Mouse (Mus musculus) heart, embryonic 14.5 days (tissue): ENCODE data around the gene Cdpf1. TPM values are rescaled to one million over a fixed set of nuclear protein-coding genes. Genes with fewer than 3 reads are reported as not detected.

Source experiments
- ATAC-seq: fragments of 200-750 bp; cut with Nextera tagmentation; 2 replicates; pipeline ENCODE4 v1.8.0; 2017; ENCODE audit warnings: low read depth, moderate TSS enrichment; ENCODE audit not compliant: insufficient number of reproducible peaks, insufficient read depth, low FRiP score
- H3K27ac ChIP-seq, 2 experiments: fragments of 200-500 bp in 1 of 2; fragments of 300-500 bp in 1 of 2; sonication (generic) in 1 of 2; replicated peaks in 1 of 2; 2 replicates each; pipeline ENCODE4 v1.5.1; 2012 to 2014; ENCODE audit warnings: low read depth in 2 of 2, low read length in 2 of 2, control low read depth in 1 of 2, mild to moderate bottlenecking in 1 of 2, mixed read lengths in 1 of 2; ENCODE audit not compliant: control insufficient read depth in 1 of 2, insufficient read depth in 1 of 2
- H3K27me3 ChIP-seq: fragments of 300-500 bp; sonication (generic); 2 replicates; pipeline ENCODE4 v1.6.1; 2014; ENCODE audit warnings: mild to moderate bottlenecking, low read length, control low read depth; ENCODE audit not compliant: control insufficient read depth, insufficient read depth
- H3K36me3 ChIP-seq: fragments of 300-500 bp; sonication (generic); 2 replicates; pipeline ENCODE4 v1.6.1; 2014; ENCODE audit warnings: mild to moderate bottlenecking, control low read depth, low read length, mixed read lengths; ENCODE audit not compliant: control insufficient read depth, insufficient read depth
- H3K4me1 ChIP-seq, 2 experiments: fragments of 200-500 bp in 1 of 2; fragments of 300-500 bp in 1 of 2; sonication (generic) in 1 of 2; 2 replicates each; pipeline ENCODE4 v1.6.1; 2012 to 2014; ENCODE audit warnings: low read length in 2 of 2, control low read depth in 1 of 2, mixed read lengths in 1 of 2; ENCODE audit not compliant: control insufficient read depth in 2 of 2, insufficient read depth in 2 of 2
- H3K4me2 ChIP-seq: fragments of 300-500 bp; sonication (generic); 2 replicates; pipeline ENCODE4 v1.6.1; 2014; ENCODE audit warnings: mild to moderate bottlenecking, low read length
- H3K4me3 ChIP-seq, 2 experiments: fragments of 200-500 bp in 1 of 2; fragments of 300-500 bp in 1 of 2; sonication (generic) in 1 of 2; 2 replicates each; pipeline ENCODE4 v1.5.1; 2012 to 2014; ENCODE audit warnings: low read length in 2 of 2, mild to moderate bottlenecking in 2 of 2, control low read depth in 1 of 2, low read depth in 1 of 2, moderate library complexity in 1 of 2; ENCODE audit not compliant: control insufficient read depth in 1 of 2, insufficient read depth in 1 of 2
- H3K9ac ChIP-seq: fragments of 300-500 bp; sonication (generic); 2 replicates; pipeline ENCODE4 v1.6.1; 2014; ENCODE audit warnings: mild to moderate bottlenecking, low read length
- H3K9me3 ChIP-seq: fragments of 300-500 bp; sonication (generic); 2 replicates; pipeline ENCODE4 v1.6.1; 2016; ENCODE audit warnings: low read length, control low read depth; ENCODE audit not compliant: control insufficient read depth
- WGBS: fragments of 180-500 bp; shearing (Covaris S2); extraction: QIAGEN DNeasy Blood & Tissue Kit; methylation state at CpG from one replicate; pipeline ENCODE4 v1.1.7; 2014; 5-methylcytosine and 5-hydroxymethylcytosine counted together
- polyA plus RNA-seq: library from polyadenylated mRNA; unstranded; fragments of >200 nt; fragmentation: Nextera tagmentation; extraction: Ambion mirVana; gene quantifications from 2 replicates; pipeline ENCODE4 v1.2.1, GENCODE M21; 2014

Cdpf1 gene
- polyA plus RNA-seq, 1 experiment from 2014 or later, result 53.5 TPM

DNA sequence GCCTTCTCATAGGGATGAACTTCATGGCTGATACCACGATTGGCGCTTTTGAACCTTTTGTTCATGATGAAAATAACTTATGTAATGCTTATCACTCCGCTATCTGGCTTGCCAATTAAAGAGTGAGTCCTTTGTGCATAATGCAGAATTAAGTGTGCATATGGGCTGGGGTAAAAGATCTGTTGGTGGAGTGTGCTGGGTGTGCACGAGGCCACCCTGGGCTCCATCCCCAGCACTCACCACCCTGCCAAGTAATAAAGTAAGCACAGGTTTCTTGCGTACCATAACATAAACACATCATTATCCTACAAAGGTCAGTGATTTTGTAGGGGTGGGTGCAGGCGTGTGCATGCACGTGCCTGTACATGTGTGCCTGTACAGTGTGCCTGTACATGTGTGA lies 36.5 kb downstream of the Cdpf1 start:
- Histone ChIP-seq H3K4me2 (no peak overlapping the region), H3K4me3 (no peak overlapping the region), H3K27me3 (no peaks in the 10 kb centered on the region; the same call in 1 of the 2 replicates), H3K27ac (no peak overlapping the region), H3K36me3 (no peaks in the 10 kb centered on the region), H3K4me1 (0 out of 4 replicates have a peak, but pooled peaks cover 0 to 4% of the 10 kb centered on the region in 2 experiments), H3K9ac (no peak overlapping the region), H3K9me3 (no peaks in the 10 kb centered on the region)
- 81% methylated on average over 7 of the region's 7 CpGs for WGBS
- ATAC-seq, result no peak

DNA sequence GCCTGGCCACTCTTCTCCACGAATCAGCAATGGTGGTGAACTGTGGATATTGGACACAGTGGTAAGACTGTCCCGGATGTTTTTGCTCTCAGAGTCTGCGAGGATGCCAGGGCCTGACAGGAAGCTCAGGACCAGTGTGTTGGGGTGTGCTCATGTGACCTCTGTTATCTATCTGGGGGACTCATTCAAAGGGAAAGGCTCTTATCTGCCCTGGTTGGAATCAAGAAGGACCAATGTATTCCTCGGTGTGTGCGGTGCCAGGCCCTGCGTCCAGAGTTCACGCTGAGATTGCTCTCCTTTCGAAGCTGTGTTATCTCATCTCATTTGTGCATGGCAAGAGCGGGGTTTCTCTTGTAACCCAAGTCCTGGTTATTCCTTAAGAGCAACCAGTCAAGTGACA lies 37.1 kb downstream of the Cdpf1 start:
- 0 out of 4 replicates have a peak, but pooled peaks cover 0 to 4% of the 10 kb centered on the region in 2 experiments for H3K4me1 ChIP-seq
- no peak for ATAC-seq
- 66% methylated on average over 9 of the region's 9 CpGs for WGBS

DNA sequence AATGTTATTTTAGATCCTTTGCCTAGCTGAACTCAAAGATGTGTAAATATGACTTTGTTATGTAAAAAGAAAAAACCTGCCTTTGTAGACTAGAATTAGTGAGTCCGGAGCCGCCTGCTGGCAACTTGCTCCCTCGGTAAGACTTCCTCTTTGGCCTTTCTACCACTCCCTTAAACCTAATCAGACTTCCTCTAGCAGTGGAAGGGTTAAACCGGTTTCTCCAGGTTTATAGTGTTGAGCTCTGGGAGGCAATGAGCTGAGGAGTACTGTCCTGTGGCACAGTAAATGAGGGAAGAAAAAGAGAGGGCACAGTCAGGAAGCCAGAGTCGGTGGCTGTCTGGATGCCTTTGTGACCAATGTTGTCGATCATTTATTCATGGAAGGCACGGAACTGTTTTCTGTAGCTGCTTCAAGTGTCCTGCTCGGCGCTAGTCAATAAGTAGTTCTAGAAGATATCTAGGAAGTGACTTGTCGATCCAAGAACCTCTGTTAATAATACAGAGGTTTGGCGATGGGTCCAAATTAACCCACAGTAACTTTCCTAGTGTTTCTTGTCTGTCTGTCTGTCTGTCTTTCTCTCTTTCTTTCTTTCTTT lies 39.3 kb downstream of the Cdpf1 start:
- 77% methylated on average over 11 of the region's 11 CpGs for WGBS
- H3K27me3 ChIP-seq, result no peaks in the 10 kb centered on the region; the same call in 1 of the 2 replicates
- H3K9me3 ChIP-seq, result no peaks in the 10 kb centered on the region

More for the DNA sequence above, 37.1 kb downstream of the Cdpf1 start:
- H3K4me2 ChIP-seq, result no peak overlapping the region
- H3K9me3 ChIP-seq, result no peaks in the 10 kb centered on the region
- H3K4me3 ChIP-seq, result no peak overlapping the region
- no peaks in the 10 kb centered on the region for H3K36me3 ChIP-seq
- H3K9ac ChIP-seq, result no peak overlapping the region
- no peak overlapping the region for H3K27ac ChIP-seq
- H3K27me3 ChIP-seq, result no peaks in the 10 kb centered on the region; the same call in 1 of the 2 replicates

DNA sequence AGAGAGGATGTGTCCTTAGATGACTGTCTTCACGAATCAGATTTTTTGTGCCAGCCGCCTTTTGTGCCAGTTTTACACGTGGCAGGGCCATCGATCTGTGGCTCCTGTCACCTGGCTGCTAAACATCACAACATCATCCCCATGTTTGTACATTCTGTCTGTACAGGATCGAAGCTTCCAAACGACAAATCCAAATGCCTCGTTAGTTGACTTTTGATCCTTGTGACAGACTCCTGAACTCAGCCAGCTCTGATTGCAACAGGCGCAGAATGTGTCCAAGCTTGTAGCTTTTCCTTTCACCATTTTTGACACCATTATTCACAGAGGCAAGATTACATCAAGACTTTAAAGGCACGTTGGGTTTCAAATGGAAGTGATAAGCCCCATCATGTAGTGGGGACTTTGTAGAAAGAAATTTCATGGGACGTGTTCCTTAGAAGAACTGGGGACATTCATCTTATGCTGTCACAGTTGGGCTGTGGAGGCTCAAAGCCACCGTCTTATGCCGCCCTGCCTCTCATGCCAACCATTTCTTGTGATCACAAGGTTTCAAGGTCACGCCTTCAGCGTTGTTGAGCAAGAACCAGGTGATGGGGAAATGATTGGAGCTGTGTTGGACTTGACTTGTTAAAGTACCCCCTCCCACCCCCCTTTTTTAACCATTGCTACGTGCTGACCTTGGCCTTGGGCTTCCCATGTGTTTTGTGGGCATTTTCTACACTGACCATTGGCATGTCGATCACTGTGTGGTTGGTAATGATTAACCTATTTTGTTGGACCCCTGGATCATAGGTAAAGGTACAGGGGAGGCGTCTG lies 40.0 kb downstream of the Cdpf1 start:
- no peak overlapping the region for H3K27ac ChIP-seq
- H3K27me3 ChIP-seq, result no peaks in the 10 kb centered on the region; the same call in 1 of the 2 replicates
- H3K4me1 ChIP-seq, result 0 out of 4 replicates have a peak, but pooled peaks cover 0 to 4% of the 10 kb centered on the region in 2 experiments
- no peak overlapping the region for H3K4me3 ChIP-seq
- WGBS, result 78% methylated on average over 17 of the region's 17 CpGs
- no peaks in the 10 kb centered on the region for H3K9me3 ChIP-seq
- H3K4me2 ChIP-seq, result no peak overlapping the region
- ATAC-seq, result no peak
- no peak overlapping the region for H3K9ac ChIP-seq
- H3K36me3 ChIP-seq, result no peaks in the 10 kb centered on the region

More for the DNA sequence above, 39.3 kb downstream of the Cdpf1 start:
- H3K4me2 ChIP-seq, result no peak overlapping the region
- H3K4me1 ChIP-seq, result 0 out of 4 replicates have a peak, but pooled peaks cover 0 to 4% of the 10 kb centered on the region in 2 experiments
- ATAC-seq, result no peak
- no peak overlapping the region for H3K4me3 ChIP-seq
- H3K27ac ChIP-seq, result no peak overlapping the region
- H3K9ac ChIP-seq, result no peak overlapping the region
- no peaks in the 10 kb centered on the region for H3K36me3 ChIP-seq

DNA sequence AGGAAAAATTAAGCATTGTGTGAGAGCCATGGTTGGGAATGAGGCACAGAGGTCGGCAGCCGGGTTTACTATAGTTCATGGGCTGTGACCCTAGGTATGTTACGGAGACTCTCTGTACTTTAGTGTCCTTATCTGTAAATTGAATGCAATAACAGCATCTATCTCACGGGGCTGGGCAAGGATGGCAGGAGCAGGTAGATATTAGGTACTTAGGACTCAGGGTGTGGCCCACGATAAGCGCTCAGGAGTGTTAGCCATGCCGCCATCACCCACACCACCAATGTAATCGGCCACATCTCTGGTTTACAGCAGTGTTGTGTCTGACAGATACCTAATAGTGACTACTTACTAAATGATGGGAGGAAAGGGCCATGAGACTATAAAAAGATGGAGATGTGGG lies 42.5 kb downstream of the Cdpf1 start:
- no peak for ATAC-seq
- no peak overlapping the region for H3K9ac ChIP-seq
- H3K27ac ChIP-seq, result no peak overlapping the region
- H3K4me1 ChIP-seq, result no peaks in the 10 kb centered on the region
- H3K36me3 ChIP-seq, result no peaks in the 10 kb centered on the region
- 90% methylated on average over 8 of the region's 8 CpGs for WGBS
- H3K4me3 ChIP-seq, result no peak overlapping the region
- no peaks in the 10 kb centered on the region; the same call in 1 of the 2 replicates for H3K27me3 ChIP-seq
- H3K9me3 ChIP-seq, result 0 out of 2 replicates have a peak, but pooled peaks cover 4% of the 10 kb centered on the region
- H3K4me2 ChIP-seq, result no peak overlapping the region

DNA sequence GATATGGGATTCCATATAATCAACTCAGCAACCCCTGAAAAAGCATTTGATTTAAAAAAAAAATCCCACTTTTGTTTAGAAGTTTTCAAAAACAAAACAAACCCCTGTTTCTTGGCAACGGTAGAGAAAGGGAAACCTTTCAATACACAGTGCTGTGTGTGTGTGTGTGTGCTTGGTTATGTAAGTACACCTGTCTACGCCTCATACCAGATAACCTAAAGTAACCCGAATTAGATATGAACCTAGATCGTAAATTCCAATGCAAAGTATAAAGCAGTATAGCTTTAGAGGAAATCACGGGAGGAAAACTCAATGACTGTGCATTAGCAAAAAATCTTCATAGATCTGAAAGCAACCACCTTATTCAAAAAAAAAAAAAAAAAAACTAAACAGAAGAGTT lies 44.8 kb downstream of the Cdpf1 start:
- 89% methylated on average over 5 of the region's 5 CpGs for WGBS
- Histone ChIP-seq H3K4me1 (no peaks in the 10 kb centered on the region), H3K27ac (no peak overlapping the region), H3K36me3 (no peaks in the 10 kb centered on the region), H3K4me2 (no peak overlapping the region), H3K9me3 (0 out of 2 replicates have a peak, but pooled peaks cover 4% of the 10 kb centered on the region), H3K4me3 (no peak overlapping the region), H3K9ac (no peak overlapping the region), H3K27me3 (no peaks in the 10 kb centered on the region; the same call in 1 of the 2 replicates)
- no peak for ATAC-seq

DNA sequence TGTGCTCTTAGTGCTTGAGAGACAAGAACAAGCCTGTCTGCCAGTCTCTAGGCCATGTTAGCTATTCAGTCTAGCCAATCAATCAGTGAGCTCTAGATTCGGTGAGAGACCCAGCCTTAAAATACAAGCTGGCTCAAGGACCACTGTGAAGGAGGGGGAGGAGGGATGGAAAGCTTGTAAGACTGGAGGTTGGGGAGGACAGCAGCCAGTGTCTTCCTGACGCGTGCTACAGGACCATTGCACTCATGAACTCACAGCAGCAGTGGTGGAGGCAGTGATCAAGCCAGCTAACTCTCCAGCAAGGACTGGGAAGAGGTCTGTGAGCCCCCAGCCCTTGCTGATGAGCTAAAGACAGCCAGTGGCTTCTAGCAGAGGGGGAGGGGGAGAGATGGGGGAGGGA lies 46.5 kb downstream of the Cdpf1 start:
- no peak for ATAC-seq
- no peaks in the 10 kb centered on the region for H3K27me3 ChIP-seq
- H3K4me1 ChIP-seq, result no peaks in the 10 kb centered on the region
- no peak overlapping the region for H3K27ac ChIP-seq
- no peak overlapping the region for H3K4me3 ChIP-seq
- 37% methylated on average over 3 of the region's 3 CpGs for WGBS
- H3K9me3 ChIP-seq, result 0 out of 2 replicates have a peak, but pooled peaks cover 4% of the 10 kb centered on the region
- no peak overlapping the region for H3K9ac ChIP-seq
- no peaks in the 10 kb centered on the region for H3K36me3 ChIP-seq
- no peak overlapping the region for H3K4me2 ChIP-seq
